Mouse (Mus musculus): ENCODE data around the gene Map2. TPM values are rescaled to one million over a fixed set of nuclear protein-coding genes. Genes with fewer than 3 reads are reported as not detected.

Map2 gene
- total RNA-seq (2021): 1 to 10 TPM; 3.5 to 4.2 TPM
- long read RNA-seq, experiment 1, partial matches to known transcripts: 0 of 1 reads
- long read RNA-seq, experiment 1, other reads (novel, unspliced or antisense): 1 of 1 reads
- long read RNA-seq, experiment 2, partial matches to known transcripts: 0 of 1 reads
- long read RNA-seq, experiment 2, other reads (novel, unspliced or antisense): 1 of 1 reads

- DNase-seq: peak; percentile 76 to 85
- intact Hi-C loops (cut with DNase I): no loop called here
These were observed at the start of gene Map2 for GRCm38 (mm10) chr1:66175041-66175665. Map2 (plus strand) TSS chr1:66175273.

GRCm38 (mm10) chr1:66133014-66133413 lies 42.1 kb upstream of the Map2 start:
- intact Hi-C loops (cut with DNase I): no loop called here
- DNase-seq: no peak

- no peak for DNase-seq
- intact Hi-C loops (cut with DNase I): no loop called here
These were observed 39.7 kb upstream of the Map2 start for GRCm38 (mm10) chr1:66135324-66135723.

GRCm38 (mm10) chr1:66140686-66141085 lies 34.4 kb upstream of the Map2 start:
- no peak for DNase-seq
- intact Hi-C loops (cut with DNase I): no loop called here

- no peak for DNase-seq
- intact Hi-C loops (cut with DNase I): no loop called here
These were observed 29.9 kb upstream of the Map2 start for GRCm38 (mm10) chr1:66145180-66145579.

- no peak for DNase-seq
- intact Hi-C loops (cut with DNase I): no loop called here
These were observed 26.1 kb upstream of the Map2 start for GRCm38 (mm10) chr1:66148825-66149514.

- no peak for DNase-seq
- intact Hi-C loops (cut with DNase I): no loop called here
These were observed 24.3 kb upstream of the Map2 start for GRCm38 (mm10) chr1:66150806-66151205.

- intact Hi-C loops (cut with DNase I): no loop called here
- DNase-seq: no peak
These were observed 17.9 kb upstream of the Map2 start for GRCm38 (mm10) chr1:66157135-66157534.

- DNase-seq: no peak
- intact Hi-C loops (cut with DNase I): no loop called here
These were observed 17.5 kb upstream of the Map2 start for GRCm38 (mm10) chr1:66157589-66157988.

- no peak for DNase-seq
- intact Hi-C loops (cut with DNase I): no loop called here
These were observed 10.4 kb upstream of the Map2 start for GRCm38 (mm10) chr1:66164648-66165047.

- DNase-seq: no peak
- intact Hi-C loops (cut with DNase I): no loop called here
These were observed 6.4 kb upstream of the Map2 start for GRCm38 (mm10) chr1:66168722-66169121.

- intact Hi-C loops (cut with DNase I): no loop called here
These were observed 2.9 kb upstream of the Map2 start for GRCm38 (mm10) chr1:66172127-66172526.

GRCm38 (mm10) chr1:66173630-66174029 lies 1.4 kb upstream of the Map2 start:
- intact Hi-C loops (cut with DNase I): no loop called here

More at GRCm38 (mm10) chr1:66172127-66172526, 2.9 kb upstream of the Map2 start:
- no peak for DNase-seq

GRCm38 (mm10) chr1:66176012-66176837 lies 1.2 kb downstream of the Map2 start:
- DNase-seq: no peak
- intact Hi-C loops (cut with DNase I): no loop called here

More at GRCm38 (mm10) chr1:66173630-66174029, 1.4 kb upstream of the Map2 start:
- DNase-seq: no peak

GRCm38 (mm10) chr1:66176838-66177105 lies 1.7 kb downstream of the Map2 start:
- no peak for DNase-seq
- intact Hi-C loops (cut with DNase I): no loop called here

- intact Hi-C loops (cut with DNase I): no loop called here
- no peak for DNase-seq
These were observed 2.6 kb downstream of the Map2 start for GRCm38 (mm10) chr1:66177489-66178170.

GRCm38 (mm10) chr1:66187016-66187681 lies 12.1 kb downstream of the Map2 start:
- DNase-seq: no peak
- intact Hi-C loops (cut with DNase I): no loop called here

- intact Hi-C loops (cut with DNase I): no loop called here
- no peak for DNase-seq
These were observed 17.3 kb downstream of the Map2 start for GRCm38 (mm10) chr1:66192401-66192800.

GRCm38 (mm10) chr1:66192891-66193290 lies 17.8 kb downstream of the Map2 start:
- no peak for DNase-seq
- intact Hi-C loops (cut with DNase I): no loop called here

Measured in heart, postnatal 14 days (tissue).